Mouse (Mus musculus) embryonic facial prominence, embryonic 10.5 days (tissue): Measurements from ENCODE around the gene Mrm3. TPM values are rescaled to one million over a fixed set of nuclear protein-coding genes. Genes with fewer than 3 reads are reported as not detected.
"Not testable (repeated sequence)": the region's sequence is repeated elsewhere in the genome, so short reads cannot be mapped to it uniquely, and the experiment has no call there.

ENCODE experiments used
- DNase-seq: peaks from one replicate; pipeline ENCODE4 v3.0.0-alpha.2; 2017; ENCODE audit warnings: low spot score
- H3K27ac ChIP-seq: fragments of 300-500 bp; sonication (generic); replicated peaks from 2 replicates; pipeline ENCODE4 v1.5.1; 2016; ENCODE audit warnings: mild to moderate bottlenecking
- H3K27me3 ChIP-seq: fragments of 300-500 bp; sonication (generic); replicated peaks from 2 replicates; pipeline ENCODE4 v1.6.1; 2016; ENCODE audit warnings: low read depth, mild to moderate bottlenecking; ENCODE audit not compliant: poor library complexity, severe bottlenecking
- H3K36me3 ChIP-seq: fragments of 300-500 bp; sonication (generic); replicated peaks from 2 replicates; pipeline ENCODE4 v1.6.1; 2016; ENCODE audit warnings: mild to moderate bottlenecking, moderate library complexity
- H3K4me1 ChIP-seq: fragments of 300-500 bp; sonication (generic); 2 replicates; pipeline ENCODE4 v1.6.1; 2016
- H3K4me3 ChIP-seq: fragments of 300-500 bp; sonication (generic); 2 replicates; pipeline ENCODE4 v1.5.1; 2016; ENCODE audit warnings: mild to moderate bottlenecking, moderate library complexity
- H3K9me3 ChIP-seq: fragments of 300-500 bp; sonication (generic); 2 replicates; pipeline ENCODE4 v1.6.1; 2016; ENCODE audit warnings: mild to moderate bottlenecking
- WGBS: fragments of 180-500 bp; shearing (Covaris S2); methylation state at CpG from one replicate; pipeline ENCODE4 v1.1.7; 2016; 5-methylcytosine and 5-hydroxymethylcytosine counted together
- polyA plus RNA-seq: library from polyadenylated mRNA; unstranded; fragments of >200 nt; fragmentation: Nextera tagmentation; extraction: Ambion mirVana; gene quantifications from 2 replicates; pipeline ENCODE4 v1.2.1, GENCODE M21; 2016

The Mrm3 gene
- polyA plus RNA-seq: 26.1 and 28.8 TPM in 2 replicates

DNA sequence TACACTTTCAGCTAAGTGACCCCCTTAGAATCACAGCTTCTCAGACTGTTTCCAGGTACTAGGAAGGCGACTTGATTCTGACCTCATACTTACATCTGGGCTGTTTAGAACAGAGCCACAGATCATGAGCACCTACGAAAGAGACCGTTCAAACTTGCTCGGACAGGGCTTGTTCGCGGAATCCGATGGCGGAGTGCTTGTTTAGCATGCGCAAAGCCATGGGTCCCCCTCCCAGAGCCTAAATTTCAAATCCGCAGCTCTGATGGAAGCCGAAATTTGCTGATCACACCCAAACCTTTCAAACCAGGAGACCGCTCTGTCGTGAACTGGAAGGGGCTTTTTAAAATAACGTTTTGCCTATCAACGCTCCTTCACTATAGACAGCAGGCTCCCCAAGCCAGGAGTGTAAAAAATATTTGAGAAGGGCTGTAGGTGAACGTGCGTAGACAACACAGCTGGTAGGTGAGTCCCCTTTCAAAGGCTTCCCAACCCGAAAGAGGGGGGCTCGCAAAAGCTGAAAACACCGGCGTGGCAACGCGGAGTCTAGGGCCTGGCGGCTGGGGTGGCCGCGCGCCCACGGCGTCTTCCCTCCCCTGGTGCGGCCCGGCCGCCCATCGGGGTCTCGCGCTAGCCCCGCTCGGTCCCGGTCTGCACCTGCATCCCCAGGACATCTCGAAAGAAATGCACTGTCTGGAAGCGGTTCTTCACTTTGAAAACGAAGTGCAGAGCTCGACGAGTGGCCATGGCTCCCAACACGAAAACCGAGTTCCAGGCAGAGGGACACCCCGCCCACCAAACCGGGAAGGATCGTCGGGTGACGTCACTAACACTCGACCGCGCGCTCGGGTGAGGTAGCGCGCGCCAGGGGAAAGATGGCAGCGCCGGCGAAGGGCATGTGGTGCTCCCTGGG, at the start of gene Mrm3, which contains the start of gene Glod4:
TSS of gene Mrm3 (plus strand) at position 815 of the 910 bp plus-strand sequence.
TSS of gene Glod4 (minus strand) at position 825 of the 910 bp plus-strand sequence.
- DNase-seq: peak; percentile 95
- H3K4me1 ChIP-seq: peaks cover 29% of the 10 kb centered on the region
- under 1% methylated on average over 61 of the region's 61 CpGs for WGBS
- peaks cover 44% of the 10 kb centered on the region for H3K36me3 ChIP-seq
- H3K4me3 ChIP-seq: peak within 1 kb of the TSS; percentile 94
- H3K9me3 ChIP-seq: no peaks in the 10 kb centered on the region
- no peaks in the 10 kb centered on the region for H3K27me3 ChIP-seq
- H3K27ac ChIP-seq: peak within 1 kb of the TSS; percentile 92

DNA sequence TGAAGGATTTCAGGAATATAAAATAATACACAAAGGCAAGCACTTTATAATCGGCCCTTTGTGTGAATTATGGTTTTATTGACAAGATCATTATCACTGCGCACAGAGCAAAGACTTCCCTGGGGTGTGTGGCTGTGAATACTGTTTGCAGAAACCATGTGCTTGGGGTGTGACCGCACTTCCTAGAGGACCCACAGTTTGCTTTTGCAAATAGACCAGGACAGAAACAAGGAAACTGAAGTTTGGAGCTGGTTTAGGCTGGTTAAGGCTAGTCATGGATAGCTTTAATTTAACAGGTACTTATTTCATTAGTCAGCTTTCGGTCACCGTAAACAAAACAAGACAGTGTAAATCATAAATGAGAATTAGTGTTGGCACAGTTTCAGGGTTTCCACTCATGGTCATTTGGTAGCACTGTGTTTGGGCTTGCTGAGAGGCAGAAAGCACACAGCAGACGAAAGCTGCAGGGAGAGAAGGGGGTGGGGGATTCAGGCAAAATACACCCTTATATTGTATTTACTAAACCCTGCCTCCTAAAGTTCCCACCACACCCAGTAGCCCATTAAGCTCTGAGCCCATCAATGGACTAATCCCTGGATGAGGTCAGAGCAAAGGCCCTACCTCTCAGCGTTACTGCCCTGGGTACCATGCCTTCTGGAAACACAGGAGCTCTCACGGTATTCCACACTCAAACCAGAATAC, 47.1 kb upstream of the Mrm3 start:
- H3K27me3 ChIP-seq: peaks cover 14% of the 10 kb centered on the region
- H3K27ac ChIP-seq: no peak overlapping the region
- no peak for DNase-seq
- no peaks in the 10 kb centered on the region for H3K9me3 ChIP-seq
- H3K36me3 ChIP-seq: no peaks in the 10 kb centered on the region
- H3K4me1 ChIP-seq: peaks cover 4% of the 10 kb centered on the region
- WGBS: 69% methylated on average over 8 of the region's 8 CpGs
- no peak overlapping the region for H3K4me3 ChIP-seq

DNA sequence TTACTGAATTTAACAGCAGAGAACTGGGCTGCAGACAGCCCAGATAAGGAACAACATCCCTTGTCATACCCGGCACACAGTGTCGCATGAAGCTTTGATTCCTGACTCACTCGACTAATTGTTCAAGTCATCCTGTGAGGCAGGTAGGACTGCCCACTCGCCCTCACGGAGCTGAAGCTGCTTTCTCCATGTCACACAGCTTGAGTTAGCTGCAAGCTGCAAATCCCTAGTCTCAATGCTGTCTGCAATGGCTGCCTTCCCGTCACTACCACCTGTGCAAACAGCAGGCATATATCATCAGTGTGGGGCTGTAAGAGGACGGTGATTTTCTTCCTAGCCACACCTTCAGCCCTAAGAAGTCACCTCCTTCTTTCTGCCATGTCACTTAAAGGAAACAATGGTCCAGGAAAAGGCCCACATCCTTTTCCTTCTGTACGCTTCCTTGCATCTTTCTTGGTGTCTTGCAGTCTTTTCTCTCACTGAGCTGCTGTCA, 46.5 kb upstream of the Mrm3 start:
- no peak overlapping the region for H3K27ac ChIP-seq
- H3K36me3 ChIP-seq: no peaks in the 10 kb centered on the region
- H3K4me3 ChIP-seq: no peak overlapping the region
- DNase-seq: no peak
- peaks cover 17% of the 10 kb centered on the region for H3K27me3 ChIP-seq
- peaks cover 10% of the 10 kb centered on the region for H3K4me1 ChIP-seq
- H3K9me3 ChIP-seq: no peaks in the 10 kb centered on the region
- 51% methylated on average over 8 of the region's 8 CpGs for WGBS

DNA sequence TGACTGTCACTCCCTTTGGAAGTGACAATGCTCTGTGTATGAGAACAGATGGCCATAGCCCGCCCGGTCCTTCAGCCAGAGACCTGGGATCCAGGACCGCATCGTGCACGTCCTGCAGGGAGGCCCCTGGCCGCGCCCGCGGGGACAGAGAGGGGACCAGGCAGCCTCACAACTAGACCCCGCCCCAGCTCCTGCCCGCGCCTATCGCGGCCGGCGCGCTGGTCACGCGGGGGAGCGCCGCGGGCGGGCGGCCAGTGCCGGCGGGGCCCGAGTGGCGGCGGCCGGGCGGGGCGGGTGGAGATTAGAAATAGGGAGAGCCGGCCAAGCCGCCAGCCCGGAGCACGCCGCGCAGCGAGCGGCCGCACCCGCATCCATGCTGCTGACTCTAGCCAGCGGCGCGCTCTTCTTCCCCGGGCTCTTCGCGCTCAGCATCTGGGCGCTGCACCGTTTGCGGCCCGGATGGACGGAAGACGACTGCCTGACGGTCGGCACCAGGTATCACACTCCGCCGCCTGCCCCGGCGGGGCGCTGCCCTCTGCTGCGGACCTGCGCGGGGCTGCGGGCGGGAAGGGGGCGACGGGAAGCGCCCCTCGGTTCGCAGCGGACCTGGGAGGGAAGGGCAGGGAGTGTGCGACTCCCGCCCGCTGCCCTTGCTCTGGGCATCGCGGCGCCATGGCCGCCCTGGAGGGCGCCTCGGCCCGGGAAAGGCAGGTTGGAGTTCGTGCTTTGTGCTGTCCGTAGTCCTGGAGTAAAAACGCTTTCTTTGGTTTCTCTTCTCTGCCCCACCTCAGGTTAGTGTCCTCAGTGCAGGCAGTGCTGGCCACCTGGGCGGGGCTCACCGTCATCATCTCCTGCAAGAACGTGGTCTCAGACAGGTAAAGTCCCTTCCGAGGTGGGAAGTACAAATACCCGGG, 41.5 kb upstream of the Mrm3 start:
- peaks cover 31% of the 10 kb centered on the region for H3K36me3 ChIP-seq
- peak overlapping the region; percentile 92 for H3K4me3 ChIP-seq
- WGBS: under 1% methylated on average over 90 of the region's 90 CpGs
- H3K9me3 ChIP-seq: no peaks in the 10 kb centered on the region
- H3K27ac ChIP-seq: peak overlapping the region; percentile 91
- H3K4me1 ChIP-seq: peaks cover 23% of the 10 kb centered on the region
- peak; percentile 91 for DNase-seq
- peaks cover 24% of the 10 kb centered on the region for H3K27me3 ChIP-seq

DNA sequence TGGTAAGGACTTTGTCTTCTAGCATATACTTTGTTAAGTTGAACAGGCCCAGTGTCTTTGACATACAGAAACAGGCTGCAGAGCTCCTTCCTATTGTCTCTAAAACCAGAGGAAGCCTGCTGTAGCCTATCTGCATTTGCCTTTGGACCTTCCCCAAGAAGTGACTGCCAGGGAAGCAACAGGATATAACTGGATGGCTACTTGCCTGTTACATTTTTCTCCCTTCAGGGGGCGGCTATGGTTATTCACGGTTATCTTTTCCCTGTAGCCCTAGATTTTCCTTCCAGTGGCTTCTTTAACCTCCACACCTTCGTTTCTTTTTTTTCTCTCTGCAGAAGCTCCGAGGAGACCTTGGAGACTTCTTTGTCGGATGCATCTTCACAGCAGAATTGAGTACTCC, 36.7 kb upstream of the Mrm3 start:
- Histone ChIP-seq H3K4me3 (no peak overlapping the region), H3K9me3 (no peaks in the 10 kb centered on the region), H3K4me1 (peaks cover 16% of the 10 kb centered on the region), H3K27me3 (peaks cover 7% of the 10 kb centered on the region; the same call in 1 of the 2 replicates), H3K36me3 (peaks cover 79% of the 10 kb centered on the region), H3K27ac (no peak overlapping the region)
- 90% methylated on average over 5 of the region's 5 CpGs for WGBS
- DNase-seq: no peak

DNA sequence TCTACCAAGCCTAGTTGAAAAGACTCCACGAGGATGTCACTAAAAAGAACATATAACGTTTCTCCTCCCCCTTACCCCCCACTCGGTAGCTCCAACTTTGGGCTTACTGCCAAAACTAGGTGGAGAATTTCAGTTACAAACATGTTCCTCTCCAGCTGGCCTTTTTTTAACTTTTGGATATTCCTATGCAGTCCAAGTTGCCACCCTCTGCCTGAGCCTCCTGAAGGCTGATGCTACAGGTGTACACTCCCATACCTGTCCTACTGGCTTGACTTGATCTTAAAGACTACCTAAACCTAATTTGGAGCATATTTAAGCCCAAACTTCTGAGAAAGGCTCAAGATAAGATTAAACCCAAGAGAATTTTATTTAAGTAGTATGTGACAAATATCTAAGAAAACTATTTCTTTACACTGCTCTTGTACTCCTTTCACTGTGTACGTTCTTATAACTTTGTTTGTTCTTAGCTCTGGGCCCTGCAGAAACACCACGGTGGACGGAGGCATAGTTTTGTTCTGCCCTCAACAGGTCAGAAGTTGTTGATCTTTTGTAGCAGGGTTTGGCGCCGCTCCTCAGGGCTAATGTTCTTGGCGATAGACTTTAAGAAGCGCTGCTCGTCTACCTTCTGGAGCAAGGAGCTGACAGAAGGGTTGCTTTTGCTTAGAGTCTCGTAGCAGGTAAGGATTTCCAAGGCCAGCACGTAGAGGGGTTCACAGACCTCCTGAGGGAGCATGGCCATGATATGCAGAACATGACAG, 33.1 kb upstream of the Mrm3 start:
- no peaks in the 10 kb centered on the region for H3K9me3 ChIP-seq
- no peak overlapping the region for H3K27ac ChIP-seq
- DNase-seq: no peak
- no peaks in the 10 kb centered on the region for H3K27me3 ChIP-seq
- peaks cover 5% of the 10 kb centered on the region; the same call in 1 of the 2 replicates for H3K4me1 ChIP-seq
- peaks cover 98% of the 10 kb centered on the region for H3K36me3 ChIP-seq
- 93% methylated on average over 13 of the region's 13 CpGs for WGBS
- no peak overlapping the region for H3K4me3 ChIP-seq

DNA sequence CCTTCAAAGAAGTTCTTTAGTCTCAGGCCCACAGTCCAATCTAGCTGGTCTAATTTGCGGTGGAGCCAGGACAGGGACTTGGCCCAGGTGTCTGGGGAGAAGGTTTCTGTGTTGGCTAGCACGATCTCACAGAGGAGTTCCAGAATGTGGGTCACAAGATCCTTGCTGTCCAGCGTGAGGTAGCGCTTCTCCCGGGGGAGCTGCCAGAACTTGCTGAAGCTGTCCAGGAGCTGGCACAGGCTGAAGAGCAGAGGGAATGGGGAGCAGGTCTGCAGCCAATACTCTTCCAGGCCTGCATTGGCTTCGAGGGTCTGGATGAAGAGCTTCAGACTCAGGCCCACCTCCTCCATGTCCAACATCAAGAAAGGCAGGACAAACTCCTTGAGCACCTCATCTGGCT, 31.9 kb upstream of the Mrm3 start:
- H3K4me3 ChIP-seq, H3K27me3 ChIP-seq, DNase-seq, H3K27ac ChIP-seq, H3K9me3 ChIP-seq: not testable (repeated sequence)
- H3K36me3 ChIP-seq: peaks cover 92% of the 10 kb centered on the region
- 90% methylated on average over 6 of the region's 6 CpGs for WGBS
- H3K4me1 ChIP-seq: peaks cover 17% of the 10 kb centered on the region

DNA sequence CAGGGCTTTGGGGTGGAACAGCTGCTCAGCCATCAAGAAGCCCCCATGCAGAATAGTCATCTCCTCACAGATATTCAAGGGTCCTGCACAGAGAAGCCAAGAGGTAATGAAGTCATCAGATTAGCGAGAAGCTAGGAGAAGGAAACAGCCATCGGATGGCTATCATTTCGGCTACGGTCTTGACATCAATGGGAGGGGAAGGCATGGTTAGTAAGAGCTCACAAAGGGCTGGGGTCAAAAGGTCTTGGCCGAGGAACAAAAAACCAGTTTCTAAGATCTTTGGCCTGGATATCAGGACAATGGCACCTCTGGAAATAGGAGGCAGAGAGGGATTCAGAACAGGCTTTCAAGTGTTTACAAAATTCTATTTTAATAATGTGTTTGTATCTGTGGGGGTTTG, 29.7 kb upstream of the Mrm3 start:
- Histone ChIP-seq H3K4me3 (no peak overlapping the region), H3K9me3 (no peaks in the 10 kb centered on the region), H3K27me3 (no peaks in the 10 kb centered on the region), H3K27ac (no peak overlapping the region), H3K4me1 (peaks cover 30% of the 10 kb centered on the region), H3K36me3 (peaks cover 70% of the 10 kb centered on the region)
- DNase-seq: no peak
- 64% methylated on average over 5 of the region's 5 CpGs for WGBS

DNA sequence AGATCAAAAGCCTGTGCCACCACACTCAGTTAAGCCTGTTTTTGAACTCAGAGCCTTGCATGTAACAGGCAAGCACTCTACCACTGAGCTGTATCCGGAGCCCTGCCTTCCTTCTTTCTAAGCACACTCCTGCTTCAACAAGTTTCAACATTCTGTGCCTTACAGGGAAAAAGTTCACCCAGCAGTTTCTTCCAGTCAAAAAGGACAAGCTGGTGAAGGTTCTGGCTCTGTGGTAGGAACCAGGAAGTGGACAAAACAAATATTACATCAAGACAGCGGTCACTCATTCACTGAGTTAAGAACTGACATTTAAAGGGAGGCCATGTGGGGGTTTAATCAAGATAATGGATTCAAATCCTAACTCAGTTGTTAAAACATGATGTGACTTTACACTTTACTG, 28.5 kb upstream of the Mrm3 start:
- Histone ChIP-seq H3K36me3 (peaks cover 70% of the 10 kb centered on the region), H3K9me3 (no peaks in the 10 kb centered on the region), H3K4me3 (no peak overlapping the region), H3K4me1 (peaks cover 30% of the 10 kb centered on the region), H3K27me3 (no peaks in the 10 kb centered on the region), H3K27ac (no peak overlapping the region)
- WGBS: 93% methylated on average over 2 of the region's 2 CpGs
- no peak for DNase-seq

DNA sequence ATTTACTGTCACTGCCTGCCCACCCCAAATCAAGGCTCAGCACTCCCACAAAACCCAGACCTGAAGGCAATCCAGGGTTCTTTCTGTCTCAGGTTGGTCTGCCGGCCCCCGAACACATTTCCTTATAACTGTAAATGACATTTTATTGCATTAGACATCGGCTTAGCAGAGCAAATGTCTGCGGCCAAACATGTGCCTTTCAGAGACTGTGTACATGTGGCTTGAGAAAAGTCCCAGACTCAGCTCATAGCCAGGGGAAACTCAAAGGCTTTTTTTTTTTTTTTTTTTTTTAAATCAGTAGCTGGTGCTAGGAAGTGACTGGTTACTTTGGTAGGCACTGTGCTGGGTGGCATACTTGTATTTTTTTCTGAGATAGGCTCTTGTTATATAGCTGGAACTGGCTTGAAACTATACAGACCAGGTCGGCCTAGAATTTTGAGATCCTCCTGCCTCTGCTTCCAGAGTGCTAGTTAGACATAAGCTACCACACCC, 27.4 kb upstream of the Mrm3 start:
- Histone ChIP-seq H3K4me1 (peaks cover 30% of the 10 kb centered on the region), H3K27me3 (no peaks in the 10 kb centered on the region), H3K9me3 (no peaks in the 10 kb centered on the region), H3K27ac (peak overlapping the region; percentile 98), H3K36me3 (peaks cover 70% of the 10 kb centered on the region), H3K4me3 (peak overlapping the region; percentile 86)
- no peak for DNase-seq
- 94% methylated on average over 5 of the region's 5 CpGs for WGBS

DNA sequence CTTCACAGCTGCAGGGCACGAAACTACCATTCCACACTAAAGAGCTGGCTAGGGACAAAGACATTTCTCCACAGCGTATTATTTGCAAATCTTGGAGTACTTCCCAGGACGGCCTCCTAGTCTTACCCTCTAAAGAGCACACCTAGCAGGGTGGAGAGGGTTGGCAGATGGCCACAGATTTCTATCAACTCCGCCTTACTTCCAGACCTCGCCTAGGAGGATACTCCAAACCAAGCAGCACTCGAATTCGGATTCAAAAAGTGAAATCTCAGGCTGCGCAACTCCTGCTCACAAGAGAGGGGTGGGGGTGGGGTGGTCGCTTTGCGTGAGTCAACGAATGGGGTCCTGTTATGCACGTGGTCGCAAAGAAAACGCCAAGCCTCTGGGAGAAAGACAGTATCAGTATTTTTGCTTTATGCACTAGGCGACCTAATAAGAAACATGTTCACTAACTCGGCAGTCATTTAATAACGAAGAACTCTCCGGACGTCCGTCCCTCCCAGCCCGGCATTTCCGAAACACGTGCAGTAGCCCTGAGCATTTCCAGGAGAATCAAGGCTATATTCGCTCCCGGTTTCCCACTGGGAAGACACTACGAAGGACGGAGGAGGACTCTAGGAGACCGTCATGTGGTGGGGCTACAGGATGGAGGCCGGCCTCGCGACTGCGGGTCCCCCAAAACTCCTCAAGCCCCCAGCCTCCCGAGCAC, 26.7 kb upstream of the Mrm3 start:
- peak; percentile 68 for DNase-seq
- peaks cover 30% of the 10 kb centered on the region for H3K4me1 ChIP-seq
- peak overlapping the region; percentile 86 for H3K4me3 ChIP-seq
- H3K27ac ChIP-seq: peak overlapping the region; percentile 98
- no peaks in the 10 kb centered on the region for H3K27me3 ChIP-seq
- H3K9me3 ChIP-seq: no peaks in the 10 kb centered on the region
- WGBS: 5% methylated on average over 33 of the region's 33 CpGs
- H3K36me3 ChIP-seq: peaks cover 70% of the 10 kb centered on the region
